Mouse (Mus musculus) Muller cell, postnatal 12 days (primary cell): ENCODE measurements around the gene Kif5c.

Source experiments
- DNase-seq: peaks from one replicate; pipeline ENCODE4 v3.0.0-alpha.2; 2015; ENCODE audit errors: inconsistent ontology term

Gene Kif5c

GRCm38 (mm10) chr2:49720343-49720742 is 101.2 kb downstream of the Kif5c start:
- DNase-seq = no peak

- no peak for DNase-seq
Measured at GRCm38 (mm10) chr2:49722331-49722730, 103.2 kb downstream of the Kif5c start.

- DNase-seq = no peak
Measured at GRCm38 (mm10) chr2:49722983-49723382, 103.9 kb downstream of the Kif5c start.

GRCm38 (mm10) chr2:49726672-49727071 is 107.6 kb downstream of the Kif5c start:
- no peak for DNase-seq

GRCm38 (mm10) chr2:49727199-49727598 is 108.1 kb downstream of the Kif5c start:
- DNase-seq = peak; percentile 73

GRCm38 (mm10) chr2:49727686-49728085 is 108.6 kb downstream of the Kif5c start:
- DNase-seq = no peak

- no peak for DNase-seq
Measured at GRCm38 (mm10) chr2:49728896-49729610, 110.0 kb downstream of the Kif5c start.

GRCm38 (mm10) chr2:49729611-49729969 is 110.5 kb downstream of the Kif5c start:
- DNase-seq = no peak

GRCm38 (mm10) chr2:49730183-49730582 is 111.1 kb downstream of the Kif5c start:
- no peak for DNase-seq

GRCm38 (mm10) chr2:49732745-49733655 is 113.9 kb downstream of the Kif5c start:
- no peak for DNase-seq

- no peak for DNase-seq
Measured at GRCm38 (mm10) chr2:49733656-49734008, 114.5 kb downstream of the Kif5c start.

GRCm38 (mm10) chr2:49734013-49734780 is 115.1 kb downstream of the Kif5c start:
- peak; percentile 62 for DNase-seq

- DNase-seq = no peak
Measured at GRCm38 (mm10) chr2:49735386-49735785, 116.3 kb downstream of the Kif5c start.

- no peak for DNase-seq
Measured at GRCm38 (mm10) chr2:49739046-49739445, 119.9 kb downstream of the Kif5c start.

GRCm38 (mm10) chr2:49741026-49741425 is 121.9 kb downstream of the Kif5c start:
- no peak for DNase-seq

GRCm38 (mm10) chr2:49741895-49742734 is 123.0 kb downstream of the Kif5c start:
- DNase-seq = peak; percentile 55

GRCm38 (mm10) chr2:49742919-49743318 is 123.8 kb downstream of the Kif5c start:
- DNase-seq = no peak

- DNase-seq = no peak
Measured at GRCm38 (mm10) chr2:49743775-49744174, 124.7 kb downstream of the Kif5c start.

GRCm38 (mm10) chr2:49744251-49745093 is 125.4 kb downstream of the Kif5c start:
- DNase-seq = peak; percentile 54

GRCm38 (mm10) chr2:49745094-49745781 is 126.1 kb downstream of the Kif5c start:
- DNase-seq = no peak
